Mouse (Mus musculus): ENCODE data around the gene Tdg. TPM values are rescaled to one million over a fixed set of nuclear protein-coding genes. Genes with fewer than 3 reads are reported as not detected.

Gene Tdg
- polyA plus RNA-seq, 1 experiment: 119 TPM

DNA sequence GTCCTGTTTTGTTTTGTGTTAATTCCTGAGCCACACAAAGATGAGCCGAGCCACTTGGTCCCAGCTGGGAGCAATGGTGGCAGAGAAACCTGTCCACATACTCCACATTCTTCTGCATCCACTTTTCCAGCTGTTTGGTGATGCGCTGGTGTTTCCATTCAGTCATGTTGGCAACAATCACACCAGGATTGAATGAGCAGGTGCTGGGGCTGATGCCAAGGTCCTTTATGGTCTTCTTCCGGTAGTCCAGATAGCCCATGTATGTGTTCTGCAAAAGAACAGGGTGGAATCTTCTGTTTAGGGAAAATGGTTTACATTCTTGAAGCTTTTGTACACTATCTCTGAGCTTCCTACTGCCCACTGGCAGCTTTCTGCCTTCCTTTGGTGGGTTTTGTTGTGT is 25.0 kb downstream of the Tdg start:
- Histone ChIP-seq H3K4me1 (ENCODE audit: control insufficient read depth, insufficient read depth, low read length) (peaks cover 4% of the 10 kb centered on the region), H3K9ac (ENCODE audit: low read depth, poor library complexity, severe bottlenecking) (no peak overlapping the region), H3K9me3 (replicated peaks; ENCODE audit: control insufficient read depth, insufficient read depth, low read length, poor library complexity, severe bottlenecking) (no peaks in the 10 kb centered on the region), H3K4me3 (ENCODE audit: low read depth, low read length) (no peak overlapping the region), H3K27me3 (ENCODE audit: control insufficient read depth, insufficient read depth, low read length, poor library complexity, severe bottlenecking) (no peaks in the 10 kb centered on the region), H3K27ac (ENCODE audit: insufficient read depth, low read length) (no peak overlapping the region), H3K36me3 (ENCODE audit: control insufficient read depth, insufficient read depth, low read length, poor library complexity, severe bottlenecking) (peaks cover 5% of the 10 kb centered on the region; the same call in 1 of the 2 replicates)
- no peak for TF ChIP-seq CTCF (IDR thresholded peaks at IDR 0.05; ENCODE audit: low read depth, low read length)
- no peak for TF ChIP-seq POLR2A (IDR thresholded peaks at IDR 0.05; ENCODE audit: insufficient read depth, low read length)
- TF ChIP-seq EP300 (IDR thresholded peaks at IDR 0.05; ENCODE audit: insufficient read depth, low read depth, low read length): no peak

DNA sequence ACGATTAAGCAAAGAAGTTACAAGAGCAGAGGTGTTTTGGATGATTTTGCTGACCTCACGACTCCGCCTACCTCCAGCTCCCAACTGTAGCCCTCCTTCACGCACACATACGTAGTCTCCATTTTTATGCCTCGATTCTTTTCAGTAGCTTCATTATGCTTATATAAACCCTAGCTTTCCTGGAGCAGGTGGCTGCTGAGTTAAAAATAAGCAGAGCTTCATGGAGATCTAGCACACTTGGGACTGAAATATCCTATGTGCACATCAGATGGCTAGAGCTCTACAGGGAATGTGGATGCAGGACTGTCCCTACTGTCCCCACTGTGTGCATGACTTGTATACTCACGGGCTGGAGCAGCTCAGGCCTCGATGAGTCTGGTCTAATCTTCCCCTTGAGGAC is 32.2 kb downstream of the Tdg start:
- no peaks in the 10 kb centered on the region for H3K27me3 ChIP-seq (ENCODE audit: control insufficient read depth, insufficient read depth, low read length, poor library complexity, severe bottlenecking)
- no peak overlapping the region for H3K27ac ChIP-seq (ENCODE audit: insufficient read depth, low read length)
- no peaks in the 10 kb centered on the region for H3K36me3 ChIP-seq (ENCODE audit: control insufficient read depth, insufficient read depth, low read length, poor library complexity, severe bottlenecking)
- TF ChIP-seq CTCF (IDR thresholded peaks at IDR 0.05; ENCODE audit: low read depth, low read length) (no peak), POLR2A (IDR thresholded peaks at IDR 0.05; ENCODE audit: insufficient read depth, low read length) (no peak)
- no peaks in the 10 kb centered on the region for H3K9me3 ChIP-seq (replicated peaks; ENCODE audit: control insufficient read depth, insufficient read depth, low read length, poor library complexity, severe bottlenecking)
- no peak overlapping the region for H3K4me3 ChIP-seq (ENCODE audit: low read depth, low read length)
- no peak overlapping the region for H3K9ac ChIP-seq (ENCODE audit: low read depth, poor library complexity, severe bottlenecking)
- no peaks in the 10 kb centered on the region for H3K4me1 ChIP-seq (ENCODE audit: control insufficient read depth, insufficient read depth, low read length)

- Histone ChIP-seq H3K27me3 (ENCODE audit: control insufficient read depth, insufficient read depth, low read length, poor library complexity, severe bottlenecking) (no peaks in the 10 kb centered on the region), H3K9ac (ENCODE audit: low read depth, poor library complexity, severe bottlenecking) (no peak overlapping the region), H3K27ac (ENCODE audit: insufficient read depth, low read length) (no peak overlapping the region), H3K9me3 (replicated peaks; ENCODE audit: control insufficient read depth, insufficient read depth, low read length, poor library complexity, severe bottlenecking) (no peaks in the 10 kb centered on the region), H3K4me3 (ENCODE audit: low read depth, low read length) (no peak overlapping the region), H3K4me1 (ENCODE audit: control insufficient read depth, insufficient read depth, low read length) (no peaks in the 10 kb centered on the region), H3K36me3 (ENCODE audit: control insufficient read depth, insufficient read depth, low read length, poor library complexity, severe bottlenecking) (no peaks in the 10 kb centered on the region)
- no peak for TF ChIP-seq POLR2A (IDR thresholded peaks at IDR 0.05; ENCODE audit: insufficient read depth, low read length)
- TF ChIP-seq CTCF (IDR thresholded peaks at IDR 0.05; ENCODE audit: low read depth, low read length): no peak
- TF ChIP-seq EP300 (IDR thresholded peaks at IDR 0.05; ENCODE audit: insufficient read depth, low read depth, low read length): no peak
These were observed 32.8 kb downstream of the Tdg start for GRCm38 (mm10) chr10:82662267-82662990.

- H3K27ac ChIP-seq (ENCODE audit: insufficient read depth, low read length): no peak overlapping the region
- no peaks in the 10 kb centered on the region for H3K9me3 ChIP-seq (replicated peaks; ENCODE audit: control insufficient read depth, insufficient read depth, low read length, poor library complexity, severe bottlenecking)
- TF ChIP-seq CTCF (IDR thresholded peaks at IDR 0.05; ENCODE audit: low read depth, low read length) (no peak), EP300 (IDR thresholded peaks at IDR 0.05; ENCODE audit: insufficient read depth, low read depth, low read length) (no peak), POLR2A (IDR thresholded peaks at IDR 0.05; ENCODE audit: insufficient read depth, low read length) (no peak)
- no peaks in the 10 kb centered on the region for H3K4me1 ChIP-seq (ENCODE audit: control insufficient read depth, insufficient read depth, low read length)
- no peak overlapping the region for H3K9ac ChIP-seq (ENCODE audit: low read depth, poor library complexity, severe bottlenecking)
- no peaks in the 10 kb centered on the region for H3K27me3 ChIP-seq (ENCODE audit: control insufficient read depth, insufficient read depth, low read length, poor library complexity, severe bottlenecking)
- H3K36me3 ChIP-seq (ENCODE audit: control insufficient read depth, insufficient read depth, low read length, poor library complexity, severe bottlenecking): no peaks in the 10 kb centered on the region
- H3K4me3 ChIP-seq (ENCODE audit: low read depth, low read length): no peak overlapping the region
These were observed 33.7 kb downstream of the Tdg start for GRCm38 (mm10) chr10:82663289-82663688.

GRCm38 (mm10) chr10:82665951-82666350 is 36.3 kb downstream of the Tdg start:
- H3K4me1 ChIP-seq (ENCODE audit: control insufficient read depth, insufficient read depth, low read length): no peaks in the 10 kb centered on the region
- no peak overlapping the region for H3K27ac ChIP-seq (ENCODE audit: insufficient read depth, low read length)
- no peak for TF ChIP-seq EP300 (IDR thresholded peaks at IDR 0.05; ENCODE audit: insufficient read depth, low read depth, low read length)
- TF ChIP-seq POLR2A (IDR thresholded peaks at IDR 0.05; ENCODE audit: insufficient read depth, low read length): no peak
- no peak for TF ChIP-seq CTCF (IDR thresholded peaks at IDR 0.05; ENCODE audit: low read depth, low read length)

GRCm38 (mm10) chr10:82666436-82667234 is 37.0 kb downstream of the Tdg start:
- Histone ChIP-seq H3K4me3 (ENCODE audit: low read depth, low read length) (no peak overlapping the region), H3K4me1 (ENCODE audit: control insufficient read depth, insufficient read depth, low read length) (no peaks in the 10 kb centered on the region), H3K36me3 (ENCODE audit: control insufficient read depth, insufficient read depth, low read length, poor library complexity, severe bottlenecking) (no peaks in the 10 kb centered on the region), H3K9ac (ENCODE audit: low read depth, poor library complexity, severe bottlenecking) (no peak overlapping the region), H3K27me3 (ENCODE audit: control insufficient read depth, insufficient read depth, low read length, poor library complexity, severe bottlenecking) (no peaks in the 10 kb centered on the region), H3K27ac (ENCODE audit: insufficient read depth, low read length) (no peak overlapping the region), H3K9me3 (replicated peaks; ENCODE audit: control insufficient read depth, insufficient read depth, low read length, poor library complexity, severe bottlenecking) (no peaks in the 10 kb centered on the region)
- TF ChIP-seq CTCF (IDR thresholded peaks at IDR 0.05; ENCODE audit: low read depth, low read length): peak; percentile 76
- TF ChIP-seq POLR2A (IDR thresholded peaks at IDR 0.05; ENCODE audit: insufficient read depth, low read length): no peak

More at GRCm38 (mm10) chr10:82665951-82666350, 36.3 kb downstream of the Tdg start:
- Histone ChIP-seq H3K9me3 (replicated peaks; ENCODE audit: control insufficient read depth, insufficient read depth, low read length, poor library complexity, severe bottlenecking) (no peaks in the 10 kb centered on the region), H3K36me3 (ENCODE audit: control insufficient read depth, insufficient read depth, low read length, poor library complexity, severe bottlenecking) (no peaks in the 10 kb centered on the region), H3K27me3 (ENCODE audit: control insufficient read depth, insufficient read depth, low read length, poor library complexity, severe bottlenecking) (no peaks in the 10 kb centered on the region), H3K4me3 (ENCODE audit: low read depth, low read length) (no peak overlapping the region), H3K9ac (ENCODE audit: low read depth, poor library complexity, severe bottlenecking) (no peak overlapping the region)

All from ES-Bruce4 (cell line).